Mouse (Mus musculus) urinary bladder, postnatal 14 days (tissue): ENCODE results near the gene Pla1a.
"Not testable (repeated sequence)": the region's sequence is repeated elsewhere in the genome, so short reads cannot be mapped to it uniquely, and the experiment has no call there.

Experiments
- DNase-seq: peaks from one replicate; pipeline ENCODE4 v3.0.0; 2021; ENCODE audit warnings: low spot score

Pla1a gene

GRCm38 (mm10) chr16:38432498-38433425, at the start of gene Pla1a:
Gene Pla1a (minus strand): TSS chr16:38433145.
- DNase-seq, result no peak

GRCm38 (mm10) chr16:38481327-38481726, 48.4 kb upstream of the Pla1a start:
- DNase-seq, result no peak

GRCm38 (mm10) chr16:38478296-38478695, 45.4 kb upstream of the Pla1a start:
- DNase-seq, result no peak

GRCm38 (mm10) chr16:38477241-38477608, 44.3 kb upstream of the Pla1a start:
- DNase-seq, result not testable (repeated sequence)

- DNase-seq, result peak; percentile 16
These were observed 43.6 kb upstream of the Pla1a start for GRCm38 (mm10) chr16:38476312-38477240.

GRCm38 (mm10) chr16:38475681-38476311, 42.9 kb upstream of the Pla1a start:
- no peak for DNase-seq

GRCm38 (mm10) chr16:38474677-38475286, 41.8 kb upstream of the Pla1a start:
- DNase-seq, result no peak

- no peak for DNase-seq
These were observed 40.7 kb upstream of the Pla1a start for GRCm38 (mm10) chr16:38473661-38474060.

- no peak for DNase-seq
These were observed 39.5 kb upstream of the Pla1a start for GRCm38 (mm10) chr16:38472507-38472873.

- no peak for DNase-seq
These were observed 39.0 kb upstream of the Pla1a start for GRCm38 (mm10) chr16:38471697-38472506.

- DNase-seq, result no peak
These were observed 36.5 kb upstream of the Pla1a start for GRCm38 (mm10) chr16:38469437-38469836.

GRCm38 (mm10) chr16:38468706-38469018, 35.7 kb upstream of the Pla1a start:
- no peak for DNase-seq

GRCm38 (mm10) chr16:38467917-38468705, 35.2 kb upstream of the Pla1a start:
- DNase-seq, result no peak

- no peak for DNase-seq
These were observed 34.4 kb upstream of the Pla1a start for GRCm38 (mm10) chr16:38467091-38467916.

GRCm38 (mm10) chr16:38466089-38466488, 33.1 kb upstream of the Pla1a start:
- DNase-seq, result no peak

- no peak for DNase-seq
These were observed 30.4 kb upstream of the Pla1a start for GRCm38 (mm10) chr16:38463305-38463704.

- no peak for DNase-seq
These were observed 29.2 kb upstream of the Pla1a start for GRCm38 (mm10) chr16:38462161-38462560.

GRCm38 (mm10) chr16:38461749-38462148, 28.8 kb upstream of the Pla1a start:
- no peak for DNase-seq

- no peak for DNase-seq
These were observed 27.0 kb upstream of the Pla1a start for GRCm38 (mm10) chr16:38459990-38460389.
